Mouse (Mus musculus) midbrain, embryonic 13.5 days (tissue): ENCODE measurements at regions not wholly inside any gene's neighbourhood (a gene's known extent, or its start where the extent isn't known, plus 50 kb on each side); places are given as distances from the start of the nearest gene placed in this dataset.

Experiments
- ATAC-seq: fragments of 200-750 bp; cut with Nextera tagmentation; 2 replicates; pipeline ENCODE4 v1.8.0; 2017; ENCODE audit warnings: mild to moderate bottlenecking, moderate TSS enrichment, moderate library complexity
- H3K27ac ChIP-seq: fragments of 300-500 bp; sonication (generic); 2 replicates; pipeline ENCODE4 v1.5.1; 2015; ENCODE audit warnings: inconsistent platforms, mild to moderate bottlenecking, moderate library complexity
- H3K27me3 ChIP-seq: fragments of 300-500 bp; sonication (generic); 2 replicates; pipeline ENCODE4 v1.6.1; 2015; ENCODE audit warnings: mild to moderate bottlenecking, inconsistent platforms
- H3K36me3 ChIP-seq: fragments of 300-500 bp; sonication (generic); 2 replicates; pipeline ENCODE4 v1.6.1; 2015; ENCODE audit warnings: mild to moderate bottlenecking, inconsistent platforms
- H3K4me1 ChIP-seq: fragments of 300-500 bp; sonication (generic); replicated peaks from 2 replicates; pipeline ENCODE4 v1.6.1; 2015; ENCODE audit warnings: inconsistent platforms
- H3K4me2 ChIP-seq: fragments of 300-500 bp; sonication (generic); replicated peaks from 2 replicates; pipeline ENCODE4 v1.6.1; 2015; ENCODE audit warnings: moderate library complexity, mild to moderate bottlenecking, inconsistent platforms
- H3K4me3 ChIP-seq: fragments of 300-500 bp; sonication (generic); replicated peaks from 2 replicates; pipeline ENCODE4 v1.5.1; 2015; ENCODE audit warnings: mild to moderate bottlenecking, inconsistent platforms
- H3K9ac ChIP-seq: fragments of 300-500 bp; sonication (generic); replicated peaks from 2 replicates; pipeline ENCODE4 v1.6.1; 2015; ENCODE audit warnings: mild to moderate bottlenecking, inconsistent platforms
- H3K9me3 ChIP-seq: fragments of 300-500 bp; sonication (generic); 2 replicates; pipeline ENCODE4 v1.6.1; 2016; ENCODE audit warnings: mild to moderate bottlenecking, inconsistent platforms
- WGBS: fragments of 180-500 bp; shearing (Covaris S2); methylation state at CpG from one replicate; pipeline ENCODE4 v1.1.7; 2015; 5-methylcytosine and 5-hydroxymethylcytosine counted together

GRCm38 (mm10) chr15:27219126-27219738, 247.2 kb upstream of the Ank start:
- WGBS = 92% methylated on average over 3 of the region's 3 CpGs
- H3K36me3 ChIP-seq = no peaks in the 10 kb centered on the region
- no peaks in the 10 kb centered on the region for H3K9me3 ChIP-seq
- H3K27me3 ChIP-seq = no peaks in the 10 kb centered on the region
- no peaks in the 10 kb centered on the region for H3K4me1 ChIP-seq
- ATAC-seq = no peak
- no peak overlapping the region for H3K9ac ChIP-seq
- no peak overlapping the region for H3K4me3 ChIP-seq
- H3K4me2 ChIP-seq = no peak overlapping the region
- H3K27ac ChIP-seq = no peak overlapping the region

GRCm38 (mm10) chr15:27223610-27224511, 242.6 kb upstream of the Ank start:
- H3K4me2 ChIP-seq = no peak overlapping the region
- no peak for ATAC-seq
- no peaks in the 10 kb centered on the region for H3K27me3 ChIP-seq
- no peaks in the 10 kb centered on the region for H3K9me3 ChIP-seq
- H3K36me3 ChIP-seq = no peaks in the 10 kb centered on the region
- no peak overlapping the region for H3K9ac ChIP-seq
- no peak overlapping the region for H3K27ac ChIP-seq
- WGBS = 68% methylated on average over 14 of the region's 14 CpGs
- H3K4me3 ChIP-seq = no peak overlapping the region
- no peaks in the 10 kb centered on the region for H3K4me1 ChIP-seq

DNA sequence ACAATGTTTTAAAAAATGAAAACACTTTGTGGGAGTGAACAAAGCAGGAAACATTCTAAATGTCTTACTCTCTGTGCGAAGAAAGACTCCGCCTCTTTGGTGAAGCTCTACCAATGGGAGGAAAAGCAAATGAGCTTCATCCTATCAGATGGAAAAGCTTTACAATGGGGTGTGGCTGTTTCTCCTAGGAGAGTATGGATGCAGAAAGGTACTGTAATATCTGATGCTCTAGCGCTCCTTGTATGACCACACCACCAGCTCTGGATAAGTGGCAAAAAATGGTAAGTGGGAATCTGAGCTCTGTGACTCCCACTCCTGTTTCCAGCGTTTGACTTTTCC, 242.0 kb upstream of the Ank start:
- no peaks in the 10 kb centered on the region for H3K9me3 ChIP-seq
- H3K4me2 ChIP-seq = no peak overlapping the region
- no peak overlapping the region for H3K27ac ChIP-seq
- no peaks in the 10 kb centered on the region for H3K4me1 ChIP-seq
- H3K36me3 ChIP-seq = no peaks in the 10 kb centered on the region
- no peak overlapping the region for H3K4me3 ChIP-seq
- H3K9ac ChIP-seq = no peak overlapping the region
- no peak for ATAC-seq
- 89% methylated on average over 4 of the region's 4 CpGs for WGBS
- no peaks in the 10 kb centered on the region for H3K27me3 ChIP-seq

GRCm38 (mm10) chr15:27232804-27233203, 233.7 kb upstream of the Ank start:
- H3K27me3 ChIP-seq = no peaks in the 10 kb centered on the region
- H3K4me1 ChIP-seq = peaks cover 5% of the 10 kb centered on the region; the same call in 1 of the 2 replicates
- H3K27ac ChIP-seq = no peak overlapping the region
- H3K9ac ChIP-seq = no peak overlapping the region
- no peaks in the 10 kb centered on the region for H3K36me3 ChIP-seq
- H3K4me2 ChIP-seq = no peak overlapping the region
- H3K9me3 ChIP-seq = no peaks in the 10 kb centered on the region
- H3K4me3 ChIP-seq = no peak overlapping the region
- ATAC-seq = no peak
- WGBS = 49% methylated on average over 5 of the region's 5 CpGs

- no peaks in the 10 kb centered on the region for H3K36me3 ChIP-seq
- H3K27ac ChIP-seq = no peak overlapping the region
- H3K4me1 ChIP-seq = peaks cover 5% of the 10 kb centered on the region; the same call in 1 of the 2 replicates
- peak; percentile 56 for ATAC-seq
- no peaks in the 10 kb centered on the region for H3K27me3 ChIP-seq
- WGBS = 23% methylated on average over 4 of the region's 4 CpGs
- H3K4me2 ChIP-seq = no peak overlapping the region
- no peak overlapping the region for H3K9ac ChIP-seq
- H3K4me3 ChIP-seq = no peak overlapping the region
- H3K9me3 ChIP-seq = no peaks in the 10 kb centered on the region
Measured at GRCm38 (mm10) chr15:27234770-27235169, 231.7 kb upstream of the Ank start.

- H3K4me1 ChIP-seq = no peaks in the 10 kb centered on the region
- 73% methylated on average over 1 of the region's 1 CpGs for WGBS
- H3K27ac ChIP-seq = no peak overlapping the region
- H3K27me3 ChIP-seq = no peaks in the 10 kb centered on the region
- H3K4me3 ChIP-seq = no peak overlapping the region
- H3K9me3 ChIP-seq = no peaks in the 10 kb centered on the region
- no peak overlapping the region for H3K4me2 ChIP-seq
- no peak for ATAC-seq
- no peak overlapping the region for H3K9ac ChIP-seq
- no peaks in the 10 kb centered on the region for H3K36me3 ChIP-seq
Measured at GRCm38 (mm10) chr15:27238301-27238700, 228.2 kb upstream of the Ank start.

DNA sequence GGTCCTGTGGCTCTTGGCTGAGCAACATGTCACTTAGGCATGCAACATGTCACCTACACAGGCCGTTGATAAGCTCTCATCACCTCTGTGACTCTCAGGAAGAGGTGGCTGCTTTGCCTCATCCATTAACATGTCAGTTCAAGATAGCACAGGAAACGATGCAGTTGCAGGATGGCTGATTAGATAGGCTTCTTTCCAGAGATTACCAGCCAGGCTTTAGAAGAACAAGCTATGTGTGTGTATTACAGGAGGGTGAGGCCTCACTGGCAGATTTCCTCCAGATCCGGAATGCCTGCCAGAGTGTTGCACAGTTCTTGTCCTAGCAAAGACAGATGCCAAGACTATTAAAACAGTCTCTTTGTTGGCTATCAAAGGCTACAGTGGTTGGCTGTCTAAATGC, 220.2 kb upstream of the Ank start:
- H3K36me3 ChIP-seq = no peaks in the 10 kb centered on the region
- no peak overlapping the region for H3K4me3 ChIP-seq
- no peak overlapping the region for H3K9ac ChIP-seq
- ATAC-seq = no peak
- no peak overlapping the region for H3K4me2 ChIP-seq
- H3K27ac ChIP-seq = no peak overlapping the region
- 83% methylated on average over 3 of the region's 3 CpGs for WGBS
- H3K27me3 ChIP-seq = no peaks in the 10 kb centered on the region
- H3K9me3 ChIP-seq = no peaks in the 10 kb centered on the region
- no peaks in the 10 kb centered on the region for H3K4me1 ChIP-seq

GRCm38 (mm10) chr15:27258984-27259853, 207.3 kb upstream of the Ank start:
- Histone ChIP-seq H3K27ac (no peak overlapping the region), H3K9me3 (no peaks in the 10 kb centered on the region), H3K27me3 (no peaks in the 10 kb centered on the region), H3K4me3 (no peak overlapping the region), H3K4me2 (no peak overlapping the region), H3K4me1 (no peaks in the 10 kb centered on the region), H3K36me3 (no peaks in the 10 kb centered on the region), H3K9ac (no peak overlapping the region)
- 86% methylated on average over 6 of the region's 6 CpGs for WGBS
- ATAC-seq = no peak

DNA sequence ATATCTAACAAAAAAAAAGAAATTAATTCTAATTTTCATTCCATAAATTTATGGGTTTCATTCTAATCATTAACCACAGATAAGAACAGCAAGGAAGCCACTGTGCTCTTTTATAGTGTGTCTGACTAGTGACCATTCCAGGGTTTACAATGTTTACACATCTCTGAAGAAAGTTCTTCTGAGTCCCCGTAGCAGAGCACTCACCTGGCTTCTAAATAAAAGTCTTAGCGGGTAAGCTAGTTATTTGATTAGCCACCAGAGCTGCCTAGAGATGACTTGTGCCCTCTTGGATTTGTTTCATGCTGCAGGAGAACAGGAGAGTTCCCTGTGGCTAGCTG, 206.7 kb upstream of the Ank start:
- 78% methylated on average over 2 of the region's 2 CpGs for WGBS
- H3K9me3 ChIP-seq = no peaks in the 10 kb centered on the region
- no peak overlapping the region for H3K4me3 ChIP-seq
- ATAC-seq = no peak
- no peak overlapping the region for H3K27ac ChIP-seq
- no peak overlapping the region for H3K4me2 ChIP-seq
- no peaks in the 10 kb centered on the region for H3K4me1 ChIP-seq
- no peaks in the 10 kb centered on the region for H3K27me3 ChIP-seq
- H3K36me3 ChIP-seq = no peaks in the 10 kb centered on the region
- H3K9ac ChIP-seq = no peak overlapping the region

DNA sequence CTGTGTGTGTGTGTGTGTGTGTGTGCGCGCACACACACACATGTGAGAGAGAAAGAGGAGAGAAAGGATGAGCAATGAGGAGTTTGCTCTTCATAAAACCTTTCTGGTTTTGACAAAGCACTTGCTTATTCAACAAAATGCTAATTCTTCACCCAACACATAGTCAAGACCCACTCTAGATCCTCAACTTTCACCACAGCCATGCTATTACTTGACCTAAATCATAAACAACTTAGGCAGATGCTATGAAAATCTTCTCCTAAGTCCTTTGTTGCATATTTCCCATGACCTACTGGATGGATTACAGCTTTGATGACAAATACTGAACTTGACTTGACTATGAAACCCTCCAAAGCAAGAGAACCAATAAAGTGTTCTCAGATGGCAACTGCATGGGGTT, 196.3 kb upstream of the Ank start:
- Histone ChIP-seq H3K36me3 (no peaks in the 10 kb centered on the region), H3K4me1 (no peaks in the 10 kb centered on the region), H3K9me3 (no peaks in the 10 kb centered on the region), H3K4me3 (no peak overlapping the region), H3K9ac (no peak overlapping the region), H3K4me2 (no peak overlapping the region), H3K27ac (no peak overlapping the region), H3K27me3 (no peaks in the 10 kb centered on the region)
- no peak for ATAC-seq
- 94% methylated on average over 2 of the region's 2 CpGs for WGBS

DNA sequence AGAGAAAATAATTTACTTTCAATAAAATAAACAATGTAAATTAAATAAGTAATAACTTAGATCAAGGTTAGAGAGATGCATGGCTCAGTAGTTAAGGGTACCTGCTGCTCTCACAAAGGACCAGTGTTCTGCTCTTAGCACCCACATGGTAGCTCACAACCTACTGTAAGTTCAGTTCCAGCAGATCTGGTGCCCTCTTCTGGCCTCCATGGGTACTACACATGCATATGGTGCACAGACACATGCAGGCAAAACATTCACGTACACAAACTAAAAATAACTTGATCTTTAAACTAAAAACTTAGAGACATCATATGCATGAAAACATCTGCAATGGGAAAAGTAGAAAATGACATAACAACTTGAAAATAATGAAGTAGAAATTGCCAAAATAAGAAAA, 184.2 kb upstream of the Ank start:
- WGBS = 86% methylated on average over 1 of the region's 1 CpGs
- H3K4me3 ChIP-seq = no peak overlapping the region
- no peaks in the 10 kb centered on the region for H3K36me3 ChIP-seq
- H3K27ac ChIP-seq = no peak overlapping the region
- ATAC-seq = no peak
- H3K4me1 ChIP-seq = no peaks in the 10 kb centered on the region
- H3K9ac ChIP-seq = no peak overlapping the region
- H3K4me2 ChIP-seq = no peak overlapping the region
- H3K9me3 ChIP-seq = 0 out of 2 replicates have a peak, but pooled peaks cover 8% of the 10 kb centered on the region
- no peaks in the 10 kb centered on the region for H3K27me3 ChIP-seq

- H3K4me1 ChIP-seq = no peaks in the 10 kb centered on the region
- H3K9me3 ChIP-seq = no peaks in the 10 kb centered on the region
- H3K4me3 ChIP-seq = no peak overlapping the region
- H3K27me3 ChIP-seq = no peaks in the 10 kb centered on the region
- no peak overlapping the region for H3K4me2 ChIP-seq
- H3K9ac ChIP-seq = no peak overlapping the region
- no peaks in the 10 kb centered on the region for H3K36me3 ChIP-seq
- no peak for ATAC-seq
- no peak overlapping the region for H3K27ac ChIP-seq
- 79% methylated on average over 4 of the region's 4 CpGs for WGBS
Measured at GRCm38 (mm10) chr15:27303856-27304255, 162.6 kb upstream of the Ank start.
